Comparison of ENCODE assay signal across 21 mouse cellular contexts in genomic region chr5:25077873-25078651, GRCm38 (mm10). TPM values are rescaled to one million over a fixed set of nuclear protein-coding genes. Genes with fewer than 3 reads are reported as not detected.
DNase-seq lines count a peak whose midpoint lies in the region; ATAC-seq and TF ChIP-seq lines count a peak whose summit lies in the region.
"Had no signal": no experiment of that assay in that cellular context is flagged by ENCODE, and none has a peak within 500 bp of the region (broad histone marks: within the 10 kb centered on the region; RNA-seq: fewer than 3 reads in every experiment).

No protein-coding gene starts in this region.

- no peaks in the 10 kb centered on the region for H3K36me3 ChIP-seq in forebrain, postnatal 0 days (ENCODE audit: insufficient read depth)
- H3K36me3 ChIP-seq in forebrain, embryonic 11.5 days (ENCODE audit: control insufficient read depth, insufficient read depth, low read length) = no peaks in the 10 kb centered on the region
- H3K36me3 ChIP-seq in kidney, embryonic 15.5 days = no peaks in the 10 kb centered on the region
- no peaks in the 10 kb centered on the region for H3K36me3 ChIP-seq in midbrain, embryonic 16.5 days (ENCODE audit: control insufficient read depth, insufficient read depth, low read length)
- H3K36me3 ChIP-seq in midbrain, embryonic 13.5 days = no peaks in the 10 kb centered on the region
- no peaks in the 10 kb centered on the region for H3K36me3 ChIP-seq in neural tube, embryonic 14.5 days (ENCODE audit: control insufficient read depth, insufficient read depth, low read length)
- H3K36me3 ChIP-seq: embryonic facial prominence, embryonic 15.5 days; forebrain, embryonic 15.5 days; midbrain, embryonic 15.5 days had no signal

- 0 out of 2 replicates have a peak, but pooled peaks have one; percentile 25 for ATAC-seq in forebrain, postnatal 0 days
- no peak for ATAC-seq in forebrain, embryonic 11.5 days (replicated peaks; ENCODE audit: low FRiP score)
- ATAC-seq in kidney, embryonic 15.5 days (replicated peaks; ENCODE audit: low FRiP score) = no peak
- ATAC-seq in midbrain, embryonic 16.5 days = peak; percentile 56; the same call in 1 of the 2 replicates
- ATAC-seq in midbrain, embryonic 13.5 days = no peak
- peak; percentile 79; the same call in 1 of the 2 replicates for ATAC-seq in neural tube, embryonic 14.5 days (ENCODE audit: low read depth)
- ATAC-seq: CD4-positive, CD25-positive, alpha-beta regulatory T cell, adult 4 months; forebrain, embryonic 15.5 days; intestine, postnatal 0 days; midbrain, embryonic 15.5 days had no signal

- H3K9me3 ChIP-seq in forebrain, postnatal 0 days (ENCODE audit: low read length) = no peaks in the 10 kb centered on the region
- no peaks in the 10 kb centered on the region for H3K9me3 ChIP-seq in forebrain, embryonic 11.5 days (ENCODE audit: control insufficient read depth, low read length)
- H3K9me3 ChIP-seq in kidney, embryonic 15.5 days (replicated peaks) = no peaks in the 10 kb centered on the region
- no peaks in the 10 kb centered on the region for H3K9me3 ChIP-seq in midbrain, embryonic 16.5 days (replicated peaks; ENCODE audit: control insufficient read depth, low read length, poor library complexity, severe bottlenecking)
- no peaks in the 10 kb centered on the region for H3K9me3 ChIP-seq in midbrain, embryonic 13.5 days
- no peaks in the 10 kb centered on the region for H3K9me3 ChIP-seq in neural tube, embryonic 14.5 days (ENCODE audit: control insufficient read depth, low read length)
- H3K9me3 ChIP-seq: embryonic facial prominence, embryonic 15.5 days; forebrain, embryonic 15.5 days; midbrain, embryonic 15.5 days had no signal

- no peaks in the 10 kb centered on the region for H3K27me3 ChIP-seq in forebrain, postnatal 0 days (ENCODE audit: insufficient read depth, low read length)
- no peaks in the 10 kb centered on the region for H3K27me3 ChIP-seq in forebrain, embryonic 11.5 days (ENCODE audit: control insufficient read depth, insufficient read depth, low read length)
- no peaks in the 10 kb centered on the region for H3K27me3 ChIP-seq in kidney, embryonic 15.5 days
- H3K27me3 ChIP-seq in midbrain, embryonic 16.5 days (ENCODE audit: control insufficient read depth, insufficient read depth, low read depth, low read length) = no peaks in the 10 kb centered on the region
- no peaks in the 10 kb centered on the region for H3K27me3 ChIP-seq in midbrain, embryonic 13.5 days
- no peaks in the 10 kb centered on the region for H3K27me3 ChIP-seq in neural tube, embryonic 14.5 days (ENCODE audit: control insufficient read depth, insufficient read depth, low read length)
- H3K27me3 ChIP-seq: embryonic facial prominence, embryonic 15.5 days; forebrain, embryonic 15.5 days; midbrain, embryonic 15.5 days had no signal

- WGBS in forebrain, postnatal 0 days = 65% methylated on average over 8 of the region's 8 CpGs
- 76% methylated on average over 8 of the region's 8 CpGs for WGBS in forebrain, embryonic 11.5 days
- 50% methylated on average over 8 of the region's 8 CpGs for WGBS in kidney, embryonic 15.5 days
- WGBS in midbrain, embryonic 16.5 days = 63% methylated on average over 8 of the region's 8 CpGs
- WGBS in midbrain, embryonic 13.5 days = 66% methylated on average over 8 of the region's 8 CpGs
- 31% methylated on average over 8 of the region's 8 CpGs for WGBS in neural tube, embryonic 14.5 days

- no peak overlapping the region for H3K4me3 ChIP-seq in forebrain, postnatal 0 days (ENCODE audit: low read depth, low read length)
- H3K4me3 ChIP-seq in forebrain, embryonic 11.5 days (ENCODE audit: low read depth, low read length) = no peak overlapping the region
- no peak overlapping the region for H3K4me3 ChIP-seq in kidney, embryonic 15.5 days (replicated peaks)
- H3K4me3 ChIP-seq in midbrain, embryonic 16.5 days (ENCODE audit: low read depth, low read length) = no peak overlapping the region
- no peak overlapping the region for H3K4me3 ChIP-seq in midbrain, embryonic 13.5 days (replicated peaks)
- no peak overlapping the region for H3K4me3 ChIP-seq in neural tube, embryonic 14.5 days (ENCODE audit: low read depth, low read length)
- H3K4me3 ChIP-seq: embryonic facial prominence, embryonic 15.5 days; forebrain, embryonic 15.5 days; midbrain, embryonic 15.5 days had no signal

- H3K4me1 ChIP-seq in forebrain, postnatal 0 days (ENCODE audit: insufficient read depth) = no peaks in the 10 kb centered on the region
- H3K4me1 ChIP-seq in forebrain, embryonic 11.5 days (replicated peaks; ENCODE audit: control insufficient read depth, insufficient read depth, low read length) = no peaks in the 10 kb centered on the region
- peaks cover 38% of the 10 kb centered on the region for H3K4me1 ChIP-seq in kidney, embryonic 15.5 days
- H3K4me1 ChIP-seq in midbrain, embryonic 16.5 days (ENCODE audit: control insufficient read depth, insufficient read depth, low read length) = no peaks in the 10 kb centered on the region
- peaks cover 5% of the 10 kb centered on the region; the same call in 1 of the 2 replicates for H3K4me1 ChIP-seq in midbrain, embryonic 13.5 days (replicated peaks)
- H3K4me1 ChIP-seq in neural tube, embryonic 14.5 days (ENCODE audit: control insufficient read depth, insufficient read depth, low read length) = peaks cover 8% of the 10 kb centered on the region
- H3K4me1 ChIP-seq: embryonic facial prominence, embryonic 15.5 days; forebrain, embryonic 15.5 days; midbrain, embryonic 15.5 days had no signal

- DNase-seq in forebrain, postnatal 0 days = no peak
- DNase-seq in forebrain, embryonic 11.5 days (ENCODE audit: low spot score) = no peak
- DNase-seq in kidney, postnatal 10 days = peak; percentile 37
- no peak for DNase-seq in urinary bladder, postnatal 4 days (ENCODE audit: low spot score in 2 of 2)
- DNase-seq: adrenal gland, postnatal 25 days; cerebellum, adult 8-10 months; cerebellum, postnatal 36 days; embryo, embryonic 11 days; gastrocnemius, postnatal 10 days; right cerebral cortex, postnatal 4 days; thymus, postnatal 25 days had no signal

- no peak overlapping the region for H3K4me2 ChIP-seq in forebrain, postnatal 0 days (ENCODE audit: low read depth)
- H3K4me2 ChIP-seq in forebrain, embryonic 11.5 days (ENCODE audit: low read depth, low read length, severe bottlenecking) = no peak overlapping the region
- no peak overlapping the region for H3K4me2 ChIP-seq in kidney, embryonic 15.5 days
- no peak overlapping the region for H3K4me2 ChIP-seq in midbrain, embryonic 16.5 days (ENCODE audit: low read length)
- H3K4me2 ChIP-seq in midbrain, embryonic 13.5 days (replicated peaks) = no peak overlapping the region
- no peak overlapping the region for H3K4me2 ChIP-seq in neural tube, embryonic 14.5 days (ENCODE audit: low read depth, low read length)
- H3K4me2 ChIP-seq: embryonic facial prominence, embryonic 15.5 days; forebrain, embryonic 15.5 days; heart, embryonic 11.5 days; midbrain, embryonic 15.5 days had no signal

- H3K27ac ChIP-seq in forebrain, postnatal 0 days (ENCODE audit: low read depth, low read length) = no peak overlapping the region
- no peak overlapping the region for H3K27ac ChIP-seq in forebrain, embryonic 11.5 days (ENCODE audit: low read depth, low read length)
- H3K27ac ChIP-seq in kidney, embryonic 15.5 days = no peak overlapping the region
- H3K27ac ChIP-seq in midbrain, embryonic 16.5 days (ENCODE audit: low read length) = no peak overlapping the region
- H3K27ac ChIP-seq in midbrain, embryonic 13.5 days = no peak overlapping the region
- H3K27ac ChIP-seq in neural tube, embryonic 14.5 days (ENCODE audit: low read depth, low read length) = no peak overlapping the region
- H3K27ac ChIP-seq: embryonic facial prominence, embryonic 15.5 days; forebrain, embryonic 15.5 days; midbrain, embryonic 15.5 days had no signal

- no peak for TF ChIP-seq CTCF in forebrain, postnatal 0 days (IDR thresholded peaks at IDR 0.05; ENCODE audit: low read depth)

- H3K9ac ChIP-seq in forebrain, postnatal 0 days = no peak overlapping the region
- no peak overlapping the region for H3K9ac ChIP-seq in forebrain, embryonic 11.5 days (ENCODE audit: low read length)
- no peak overlapping the region for H3K9ac ChIP-seq in kidney, embryonic 15.5 days
- H3K9ac ChIP-seq in midbrain, embryonic 16.5 days (ENCODE audit: low read depth, low read length) = no peak overlapping the region
- H3K9ac ChIP-seq in midbrain, embryonic 13.5 days (replicated peaks) = no peak overlapping the region
- no peak overlapping the region for H3K9ac ChIP-seq in neural tube, embryonic 14.5 days (replicated peaks; ENCODE audit: low read depth, low read length)
- H3K9ac ChIP-seq: embryonic facial prominence, embryonic 15.5 days; forebrain, embryonic 15.5 days; midbrain, embryonic 15.5 days had no signal

RNA-seq across cellular contexts. Expression of gene Prkag2, which starts 22.4 kb away (rescaled TPM):
- total RNA-seq in forebrain, postnatal 0 days (2014; rRNA removed) = 62.4 and 72.2 TPM in 2 replicates
- polyA plus RNA-seq in forebrain, postnatal 0 days (2015; fragmentation: Nextera tagmentation; extraction: Ambion mirVana) = 94.9 and 112 TPM in 2 replicates
- polyA plus RNA-seq in forebrain, embryonic 11.5 days (2014; fragmentation: Nextera tagmentation; extraction: Ambion mirVana) = 51.9 and 54.4 TPM in 2 replicates
- 38.2 and 40.3 TPM in 2 replicates for polyA plus RNA-seq in kidney, embryonic 15.5 days (2015; fragmentation: Nextera tagmentation; extraction: Ambion mirVana)
- polyA plus RNA-seq in midbrain, embryonic 16.5 days (2015; fragmentation: Nextera tagmentation; extraction: Ambion mirVana) = 112 and 118 TPM in 2 replicates
- 74.5 and 76.9 TPM in 2 replicates for polyA plus RNA-seq in midbrain, embryonic 13.5 days (2015; fragmentation: Nextera tagmentation; extraction: Ambion mirVana)
- polyA plus RNA-seq in neural tube, embryonic 14.5 days (2014; fragmentation: Nextera tagmentation; extraction: Ambion mirVana) = 98.9 and 102 TPM in 2 replicates

Comparison
In these comparisons a context has a peak if more than half of its experiments do, and no peak if none do; other contexts are left out.
1. ATAC-seq: peak in forebrain, postnatal 0 days (single experiment), midbrain, embryonic 16.5 days (single experiment) and neural tube, embryonic 14.5 days (single experiment); none in forebrain, embryonic 11.5 days (single experiment), kidney, embryonic 15.5 days (single experiment) and midbrain, embryonic 13.5 days (single experiment).